Mouse (Mus musculus) liver, postnatal 0 days (tissue): ENCODE measurements at regions not wholly inside any gene's neighbourhood (a gene's known extent, or its start where the extent isn't known, plus 50 kb on each side); places are given as distances from the start of the nearest gene placed in this dataset.

Experiments used
- ATAC-seq: fragments of 200-750 bp; cut with Nextera tagmentation; 2 replicates; pipeline ENCODE4 v1.8.0; 2017; ENCODE audit warnings: mild to moderate bottlenecking, moderate library complexity
- DNase-seq: peaks from one replicate; pipeline ENCODE4 v3.0.0-alpha.2; 2016
- H3K27ac ChIP-seq: fragments of 300-500 bp; sonication (generic); 2 replicates; pipeline ENCODE4 v1.5.1; 2014; ENCODE audit warnings: antibody characterized with exemption, moderate library complexity, mild to moderate bottlenecking, low read depth
- H3K27me3 ChIP-seq: fragments of 300-500 bp; sonication (generic); 2 replicates; pipeline ENCODE4 v1.6.1; 2014; ENCODE audit warnings: low read length, control low read depth, mixed read lengths; ENCODE audit not compliant: insufficient read depth
- H3K36me3 ChIP-seq: fragments of 300-500 bp; sonication (generic); replicated peaks from 2 replicates; pipeline ENCODE4 v1.6.1; 2014; ENCODE audit warnings: mild to moderate bottlenecking, control low read depth, low read length, moderate library complexity, mixed read lengths; ENCODE audit not compliant: insufficient read depth
- H3K4me1 ChIP-seq: fragments of 300-500 bp; sonication (generic); 2 replicates; pipeline ENCODE4 v1.6.1; 2014; ENCODE audit warnings: antibody characterized with exemption, mild to moderate bottlenecking, control low read depth; ENCODE audit not compliant: insufficient read depth
- H3K4me2 ChIP-seq: fragments of 300-500 bp; sonication (generic); 2 replicates; pipeline ENCODE4 v1.6.1; 2014; ENCODE audit warnings: low read depth, mild to moderate bottlenecking, low read length, moderate library complexity, mixed read lengths
- H3K4me3 ChIP-seq: fragments of 300-500 bp; sonication (generic); 2 replicates; pipeline ENCODE4 v1.5.1; 2014; ENCODE audit warnings: low read depth, low read length
- H3K9ac ChIP-seq: fragments of 300-500 bp; sonication (generic); replicated peaks from 2 replicates; pipeline ENCODE4 v1.6.1; 2014; ENCODE audit warnings: mild to moderate bottlenecking, moderate library complexity
- H3K9me3 ChIP-seq: fragments of 300-500 bp; sonication (generic); 2 replicates; pipeline ENCODE4 v1.6.1; 2016; ENCODE audit warnings: mild to moderate bottlenecking, control low read depth, low read length, mixed read lengths
- CTCF ChIP-seq: sonication (generic); IDR thresholded peaks from 2 replicates; pipeline ENCODE4 v1.5.1; 2016; ENCODE audit warnings: antibody characterized with exemption, low read depth
- EP300 ChIP-seq: IDR thresholded peaks from 2 replicates; pipeline ENCODE4 v1.6.1; 2016; ENCODE audit warnings: antibody characterized with exemption, low read depth, mild to moderate bottlenecking
- WGBS: fragments of 180-500 bp; shearing (Covaris S2); extraction: QIAGEN DNeasy Blood & Tissue Kit; methylation state at CpG from one replicate; pipeline ENCODE4 v1.1.7; 2014; ENCODE audit not compliant: insufficient replicate concordance; 5-methylcytosine and 5-hydroxymethylcytosine counted together

GRCm38 (mm10) chr12:112328809-112329575, 160.3 kb upstream of the A530016L24Rik start:
- Histone ChIP-seq H3K4me3 (no peak overlapping the region), H3K9ac (no peak overlapping the region), H3K4me2 (no peak overlapping the region), H3K9me3 (no peaks in the 10 kb centered on the region), H3K4me1 (no peaks in the 10 kb centered on the region), H3K27me3 (no peaks in the 10 kb centered on the region), H3K27ac (no peak overlapping the region), H3K36me3 (no peaks in the 10 kb centered on the region)
- TF ChIP-seq EP300: no peak
- 36% methylated on average over 8 of the region's 8 CpGs for WGBS
- DNase-seq: no peak
- no peak for ATAC-seq

DNA sequence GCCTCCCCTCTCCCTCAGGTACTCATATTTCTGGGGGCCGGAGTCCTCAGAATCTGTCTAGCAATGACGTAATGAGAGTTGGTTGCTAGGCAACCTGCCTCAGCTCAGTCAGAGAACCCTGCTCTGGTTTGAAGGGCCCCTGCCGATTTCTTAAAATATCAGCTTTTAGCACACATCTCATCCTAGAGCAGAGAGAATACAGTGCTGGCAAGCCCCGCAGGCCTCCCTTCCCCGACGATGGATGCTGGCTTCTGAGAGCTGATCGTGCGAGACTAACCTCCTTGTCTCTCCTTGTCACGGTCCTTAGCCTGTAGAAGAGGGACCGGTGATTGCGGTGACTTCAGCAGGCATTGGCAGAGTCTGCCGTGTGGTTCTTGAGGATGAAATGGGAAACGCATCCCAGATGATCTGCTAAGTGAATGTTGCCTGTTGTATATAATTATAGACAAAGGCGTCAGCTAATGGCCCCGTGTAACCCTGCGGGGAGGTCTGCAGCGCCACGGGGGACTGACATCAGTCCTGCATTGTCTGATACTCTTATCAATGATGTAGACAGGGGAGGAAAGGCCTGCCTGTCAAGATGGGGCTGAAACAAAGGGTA, 159.4 kb upstream of the A530016L24Rik start:
- DNase-seq: no peak
- H3K9ac ChIP-seq: no peak overlapping the region
- no peaks in the 10 kb centered on the region for H3K9me3 ChIP-seq
- TF ChIP-seq CTCF: no peak
- TF ChIP-seq EP300: no peak
- no peak overlapping the region for H3K27ac ChIP-seq
- no peak for ATAC-seq
- no peak overlapping the region for H3K4me2 ChIP-seq
- H3K4me1 ChIP-seq: no peaks in the 10 kb centered on the region
- no peaks in the 10 kb centered on the region for H3K36me3 ChIP-seq
- no peak overlapping the region for H3K4me3 ChIP-seq
- 46% methylated on average over 18 of the region's 18 CpGs for WGBS
- H3K27me3 ChIP-seq: no peaks in the 10 kb centered on the region

GRCm38 (mm10) chr12:112330557-112330956, 158.7 kb upstream of the A530016L24Rik start:
- ATAC-seq (no peak), DNase-seq (no peak)
- H3K4me3 ChIP-seq: no peak overlapping the region
- H3K4me2 ChIP-seq: no peak overlapping the region
- no peaks in the 10 kb centered on the region for H3K4me1 ChIP-seq
- TF ChIP-seq EP300 (no peak), CTCF (no peak)
- H3K9me3 ChIP-seq: no peaks in the 10 kb centered on the region
- no peak overlapping the region for H3K27ac ChIP-seq
- H3K9ac ChIP-seq: no peak overlapping the region
- no peaks in the 10 kb centered on the region for H3K27me3 ChIP-seq
- WGBS: 56% methylated on average over 5 of the region's 5 CpGs
- H3K36me3 ChIP-seq: no peaks in the 10 kb centered on the region

DNA sequence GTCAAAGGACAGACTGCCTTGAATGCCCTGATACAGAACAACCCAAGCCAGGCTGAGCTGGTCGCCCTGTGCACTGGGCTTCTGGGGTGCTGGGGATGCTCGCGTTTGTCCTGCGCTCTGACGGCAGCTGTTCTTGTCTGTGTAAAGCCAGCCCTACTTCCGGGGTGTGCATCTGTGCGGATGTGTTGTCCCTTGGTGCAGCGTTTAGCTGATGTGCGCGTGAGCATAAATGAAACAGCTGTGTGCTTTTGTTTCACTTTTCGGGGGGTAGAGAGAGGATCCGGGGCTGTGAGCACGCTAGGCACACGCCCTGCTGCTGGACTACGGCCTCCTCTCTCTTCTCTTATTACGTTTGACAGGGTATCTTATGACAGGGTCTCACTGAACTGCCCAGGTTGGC, 158.2 kb upstream of the A530016L24Rik start:
- Histone ChIP-seq H3K36me3 (no peaks in the 10 kb centered on the region), H3K4me1 (no peaks in the 10 kb centered on the region), H3K4me3 (no peak overlapping the region), H3K27me3 (no peaks in the 10 kb centered on the region), H3K4me2 (no peak overlapping the region), H3K27ac (no peak overlapping the region), H3K9me3 (no peaks in the 10 kb centered on the region), H3K9ac (no peak overlapping the region)
- DNase-seq (no peak), ATAC-seq (no peak)
- TF ChIP-seq EP300: no peak
- no peak for TF ChIP-seq CTCF
- WGBS: 81% methylated on average over 16 of the region's 16 CpGs

GRCm38 (mm10) chr12:112333125-112334079, 155.8 kb upstream of the A530016L24Rik start:
- DNase-seq: no peak

DNA sequence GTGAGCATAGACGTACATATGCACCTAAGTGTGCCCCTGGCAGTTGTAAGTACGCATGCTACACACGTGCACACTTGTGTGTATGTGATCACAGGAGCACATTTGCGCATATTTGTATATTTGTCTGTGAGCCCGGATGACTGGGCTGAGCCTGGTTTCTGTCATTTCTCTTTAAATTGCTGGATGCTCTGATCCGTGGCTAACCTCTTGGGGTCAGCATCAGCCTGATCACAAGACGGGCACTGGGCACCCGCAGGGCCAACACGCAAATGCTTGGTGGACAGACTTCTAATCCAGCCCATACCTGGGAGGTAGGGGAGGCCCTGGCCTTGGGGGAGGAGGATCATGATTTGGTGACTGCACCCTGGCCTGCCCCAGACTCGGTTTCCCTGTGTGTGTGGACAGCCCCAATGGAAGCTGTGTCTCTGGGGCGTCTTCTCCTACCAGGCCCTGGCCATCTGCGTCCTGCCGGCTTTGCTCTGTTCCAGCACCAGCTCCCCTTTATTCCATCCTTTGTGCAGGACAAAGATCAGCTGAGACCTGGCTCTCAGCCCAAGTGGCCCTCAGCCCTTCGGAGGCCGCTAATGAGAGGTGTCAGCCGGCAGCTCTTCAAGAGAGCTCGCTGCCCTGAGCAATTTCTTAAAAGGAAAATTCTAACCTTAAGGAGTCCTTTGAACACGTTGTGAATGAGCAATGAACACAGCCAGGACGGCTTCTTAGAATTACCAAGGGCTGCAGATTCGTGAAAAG, 155.0 kb upstream of the A530016L24Rik start:
- DNase-seq (no peak), ATAC-seq (no peak)
- H3K27me3 ChIP-seq: no peaks in the 10 kb centered on the region
- H3K36me3 ChIP-seq: no peaks in the 10 kb centered on the region
- H3K4me3 ChIP-seq: no peak overlapping the region
- no peaks in the 10 kb centered on the region for H3K9me3 ChIP-seq
- H3K27ac ChIP-seq: no peak overlapping the region
- H3K4me2 ChIP-seq: no peak overlapping the region
- WGBS: 74% methylated on average over 20 of the region's 20 CpGs
- TF ChIP-seq EP300: no peak
- no peak for TF ChIP-seq CTCF
- no peaks in the 10 kb centered on the region for H3K4me1 ChIP-seq
- no peak overlapping the region for H3K9ac ChIP-seq

More at GRCm38 (mm10) chr12:112333125-112334079, 155.8 kb upstream of the A530016L24Rik start:
- no peak overlapping the region for H3K9ac ChIP-seq
- TF ChIP-seq EP300: no peak
- no peak overlapping the region for H3K4me3 ChIP-seq
- no peaks in the 10 kb centered on the region for H3K4me1 ChIP-seq
- no peak overlapping the region for H3K27ac ChIP-seq
- H3K36me3 ChIP-seq: no peaks in the 10 kb centered on the region
- H3K27me3 ChIP-seq: no peaks in the 10 kb centered on the region
- H3K4me2 ChIP-seq: no peak overlapping the region
- ATAC-seq: no peak
- H3K9me3 ChIP-seq: no peaks in the 10 kb centered on the region
- WGBS: 68% methylated on average over 19 of the region's 19 CpGs
